Mouse (Mus musculus): ENCODE data around the gene Grb10. TPM values are rescaled to one million over a fixed set of nuclear protein-coding genes. Genes with fewer than 3 reads are reported as not detected.

Grb10 gene
- polyA plus RNA-seq, 1 experiment from 2014 or later: 144 TPM

DNA sequence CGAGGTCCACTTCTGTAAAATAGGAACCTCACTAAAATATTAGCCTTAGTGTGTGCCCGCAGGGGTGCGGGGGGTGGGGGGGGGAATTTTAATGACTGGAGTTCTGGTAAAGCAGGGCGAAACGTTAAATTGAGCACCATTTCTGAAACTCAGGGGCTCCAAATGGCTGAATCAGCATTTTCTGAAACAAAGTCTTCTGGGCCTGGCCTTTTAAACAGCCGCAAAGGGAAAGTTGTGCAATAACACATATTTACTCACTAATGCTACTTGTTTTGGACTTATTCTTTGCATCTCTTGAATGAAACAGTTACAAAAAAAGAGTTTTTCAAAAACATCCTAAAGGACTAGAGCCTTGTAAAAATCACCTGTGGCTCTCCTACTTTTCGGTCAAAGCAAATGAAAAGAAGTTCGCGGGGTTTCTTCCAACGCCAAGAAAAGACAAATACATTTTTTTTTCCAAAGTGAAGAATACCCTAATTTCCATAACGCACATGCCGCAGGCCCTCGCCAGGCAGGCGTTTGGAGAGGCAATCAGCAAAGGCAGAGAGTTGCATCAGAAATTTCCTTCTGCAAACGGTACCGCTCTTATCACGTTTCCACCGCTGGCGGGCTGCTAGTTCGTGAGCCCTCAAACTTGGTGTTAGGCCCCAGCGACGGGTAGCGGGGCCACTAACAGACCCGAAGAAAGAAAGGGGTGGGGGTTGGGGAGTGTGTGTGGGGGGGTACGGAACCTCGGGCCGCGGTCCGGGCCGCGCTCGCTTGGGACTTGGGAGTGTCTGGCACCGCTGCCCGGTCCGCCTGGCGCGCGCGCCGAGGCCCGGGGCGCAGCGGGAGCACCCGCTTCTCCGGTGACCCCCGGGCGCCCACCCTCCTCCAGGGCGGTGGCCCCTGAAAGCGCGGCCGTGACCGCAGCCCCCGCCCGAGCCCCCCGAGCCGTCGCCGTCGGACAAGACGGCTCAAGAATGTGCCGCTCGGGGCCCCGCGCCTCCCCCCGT, 2.3 kb downstream of the Grb10 start:
- Histone ChIP-seq H3K4me1 (ENCODE audit: control insufficient read depth, insufficient read depth, low read length) (peaks cover 6% of the 10 kb centered on the region; the same call in 1 of the 2 replicates), H3K36me3 (ENCODE audit: control insufficient read depth, insufficient read depth, low read length) (no peaks in the 10 kb centered on the region), H3K9ac (ENCODE audit: low read length) (peak overlapping the region; percentile 90), H3K27ac (ENCODE audit: low read depth, low read length) (peak overlapping the region; percentile 84), H3K4me2 (peak overlapping the region; percentile 58), H3K27me3 (ENCODE audit: control insufficient read depth, insufficient read depth, low read length) (peaks cover 85% of the 10 kb centered on the region), H3K4me3 (ENCODE audit: low read depth, low read length) (peak overlapping the region; percentile 71), H3K9me3 (ENCODE audit: control insufficient read depth, low read length) (no peaks in the 10 kb centered on the region)
- WGBS: 2% methylated on average over 65 of the region's 65 CpGs
- DNase-seq (ENCODE audit: low spot score, missing footprints) (peak; percentile 93), ATAC-seq (ENCODE audit: low FRiP score) (peak; percentile 5)

DNA sequence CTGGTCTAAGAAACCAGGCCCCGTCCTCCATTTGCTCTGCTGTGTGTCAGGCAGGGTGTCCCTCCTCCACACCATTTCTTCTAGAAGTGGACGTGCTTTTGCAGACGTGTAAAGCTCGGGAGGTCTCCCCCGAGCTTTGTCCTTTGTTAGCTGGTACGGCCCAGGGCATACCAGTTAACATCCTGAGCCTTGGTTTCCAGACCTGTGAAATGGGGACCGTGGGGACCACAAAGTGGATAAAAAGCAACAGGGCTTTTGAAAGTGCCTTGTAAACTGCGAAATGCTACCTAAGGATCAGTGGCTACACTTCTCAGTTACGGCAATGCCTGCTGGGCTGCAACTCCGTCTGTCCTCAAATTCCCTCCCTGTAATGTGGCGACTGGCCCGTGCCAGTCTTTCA, 3.2 kb downstream of the Grb10 start:
- H3K9me3 ChIP-seq (ENCODE audit: control insufficient read depth, low read length): no peaks in the 10 kb centered on the region
- H3K4me2 ChIP-seq: peak overlapping the region; percentile 58
- ATAC-seq (ENCODE audit: low FRiP score) (peak; percentile 13; the same call in 1 of the 2 replicates), DNase-seq (ENCODE audit: low spot score, missing footprints) (peak; percentile 95)
- H3K27me3 ChIP-seq (ENCODE audit: control insufficient read depth, insufficient read depth, low read length): peaks cover 89% of the 10 kb centered on the region
- 6% methylated on average over 12 of the region's 12 CpGs for WGBS
- H3K4me1 ChIP-seq (ENCODE audit: control insufficient read depth, insufficient read depth, low read length): peaks cover 6% of the 10 kb centered on the region; the same call in 1 of the 2 replicates
- no peaks in the 10 kb centered on the region for H3K36me3 ChIP-seq (ENCODE audit: control insufficient read depth, insufficient read depth, low read length)
- peak overlapping the region; percentile 71 for H3K4me3 ChIP-seq (ENCODE audit: low read depth, low read length)
- no peak overlapping the region for H3K27ac ChIP-seq (ENCODE audit: low read depth, low read length)
- H3K9ac ChIP-seq (ENCODE audit: low read length): peak overlapping the region; percentile 90

DNA sequence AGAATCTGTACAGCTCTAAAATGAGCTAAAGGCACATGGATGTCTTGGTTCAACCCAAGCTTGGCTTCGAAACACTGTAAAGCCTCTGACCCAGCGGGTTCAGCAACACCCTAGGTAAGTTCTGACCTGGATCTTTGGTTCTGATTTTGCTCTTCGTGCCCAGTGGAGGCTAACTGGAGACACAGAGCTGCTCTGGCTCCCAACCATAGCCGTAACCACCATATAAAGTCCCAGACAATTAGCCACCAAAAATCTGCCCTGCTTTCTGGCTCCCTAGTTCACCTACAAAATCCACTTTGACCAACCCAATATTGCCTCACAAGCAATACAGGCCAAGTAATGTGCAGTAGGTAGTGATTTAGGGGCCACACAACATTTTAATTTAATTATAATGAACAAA, 3.7 kb downstream of the Grb10 start:
- Histone ChIP-seq H3K9me3 (ENCODE audit: control insufficient read depth, low read length) (no peaks in the 10 kb centered on the region), H3K27ac (ENCODE audit: low read depth, low read length) (no peak overlapping the region), H3K4me3 (ENCODE audit: low read depth, low read length) (peak overlapping the region; percentile 71), H3K27me3 (ENCODE audit: control insufficient read depth, insufficient read depth, low read length) (peaks cover 89% of the 10 kb centered on the region), H3K4me1 (ENCODE audit: control insufficient read depth, insufficient read depth, low read length) (peaks cover 6% of the 10 kb centered on the region; the same call in 1 of the 2 replicates), H3K36me3 (ENCODE audit: control insufficient read depth, insufficient read depth, low read length) (no peaks in the 10 kb centered on the region), H3K9ac (ENCODE audit: low read length) (peak overlapping the region; percentile 90), H3K4me2 (peak overlapping the region; percentile 58)
- 43% methylated on average over 4 of the region's 4 CpGs for WGBS
- DNase-seq (ENCODE audit: low spot score, missing footprints): peak; percentile 92
- ATAC-seq (ENCODE audit: low FRiP score): no peak

DNA sequence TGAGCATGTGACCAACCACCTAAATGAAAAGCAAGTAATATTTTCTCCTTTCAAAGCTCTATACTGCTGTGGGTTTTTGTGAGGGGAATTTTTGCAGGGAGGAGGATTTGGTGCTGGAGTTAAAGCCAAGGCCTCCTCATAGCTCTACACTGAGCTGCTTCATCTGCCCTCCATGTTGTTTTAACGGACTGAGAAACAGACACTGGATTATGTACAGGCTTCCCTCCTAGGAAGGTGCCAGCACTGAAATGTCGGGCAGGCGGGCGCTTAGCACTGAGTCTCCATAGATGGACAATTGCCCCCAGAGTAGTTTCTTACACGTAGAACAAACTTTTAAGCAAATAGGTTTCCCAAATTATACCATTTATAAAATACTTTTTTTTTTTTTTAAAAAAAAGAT, 4.1 kb downstream of the Grb10 start:
- DNase-seq (ENCODE audit: low spot score, missing footprints) (peak; percentile 93), ATAC-seq (ENCODE audit: low FRiP score) (no peak)
- no peaks in the 10 kb centered on the region for H3K36me3 ChIP-seq (ENCODE audit: control insufficient read depth, insufficient read depth, low read length)
- no peaks in the 10 kb centered on the region; the same call in 1 of the 2 replicates for H3K9me3 ChIP-seq (ENCODE audit: control insufficient read depth, low read length)
- 29% methylated on average over 5 of the region's 5 CpGs for WGBS
- peaks cover 89% of the 10 kb centered on the region for H3K27me3 ChIP-seq (ENCODE audit: control insufficient read depth, insufficient read depth, low read length)
- peak overlapping the region; percentile 90; the same call in 1 of the 2 replicates for H3K9ac ChIP-seq (ENCODE audit: low read length)
- H3K27ac ChIP-seq (ENCODE audit: low read depth, low read length): no peak overlapping the region
- peak overlapping the region; percentile 71 for H3K4me3 ChIP-seq (ENCODE audit: low read depth, low read length)
- peak overlapping the region; percentile 58 for H3K4me2 ChIP-seq
- H3K4me1 ChIP-seq (ENCODE audit: control insufficient read depth, insufficient read depth, low read length): peaks cover 6% of the 10 kb centered on the region; the same call in 1 of the 2 replicates

DNA sequence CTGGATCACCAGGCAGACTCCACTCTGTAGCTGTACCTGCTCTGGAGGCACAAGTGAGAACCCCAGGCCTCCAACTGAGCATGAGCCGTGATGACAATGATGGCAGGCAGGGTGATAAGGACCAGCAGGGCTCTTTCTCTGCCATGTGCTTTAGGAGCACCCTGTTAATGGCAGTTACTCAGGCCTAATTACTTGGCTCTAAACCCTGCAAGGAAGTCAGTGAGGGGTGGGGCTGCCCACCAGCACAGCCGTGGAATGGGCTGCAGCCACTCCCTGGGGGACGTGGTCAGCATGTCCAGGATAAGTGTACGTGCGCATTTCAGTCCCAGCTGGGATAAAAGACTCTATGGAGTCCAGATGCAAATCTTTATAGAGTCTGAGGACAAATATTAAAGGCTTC, 5.7 kb downstream of the Grb10 start:
- peaks cover 91% of the 10 kb centered on the region for H3K27me3 ChIP-seq (ENCODE audit: control insufficient read depth, insufficient read depth, low read length)
- peak overlapping the region; percentile 33; the same call in 1 of the 2 replicates for H3K4me2 ChIP-seq
- H3K9me3 ChIP-seq (ENCODE audit: control insufficient read depth, low read length): peaks cover 2% of the 10 kb centered on the region; the same call in 1 of the 2 replicates
- no peak overlapping the region for H3K4me3 ChIP-seq (ENCODE audit: low read depth, low read length)
- no peak for DNase-seq (ENCODE audit: low spot score, missing footprints)
- no peak overlapping the region for H3K27ac ChIP-seq (ENCODE audit: low read depth, low read length)
- peak overlapping the region; percentile 46; the same call in 1 of the 2 replicates for H3K9ac ChIP-seq (ENCODE audit: low read length)
- H3K36me3 ChIP-seq (ENCODE audit: control insufficient read depth, insufficient read depth, low read length): peaks cover 9% of the 10 kb centered on the region; the same call in 1 of the 2 replicates
- H3K4me1 ChIP-seq (ENCODE audit: control insufficient read depth, insufficient read depth, low read length): peaks cover 6% of the 10 kb centered on the region; the same call in 1 of the 2 replicates
- WGBS: 28% methylated on average over 5 of the region's 5 CpGs
- ATAC-seq (ENCODE audit: low FRiP score): no peak

DNA sequence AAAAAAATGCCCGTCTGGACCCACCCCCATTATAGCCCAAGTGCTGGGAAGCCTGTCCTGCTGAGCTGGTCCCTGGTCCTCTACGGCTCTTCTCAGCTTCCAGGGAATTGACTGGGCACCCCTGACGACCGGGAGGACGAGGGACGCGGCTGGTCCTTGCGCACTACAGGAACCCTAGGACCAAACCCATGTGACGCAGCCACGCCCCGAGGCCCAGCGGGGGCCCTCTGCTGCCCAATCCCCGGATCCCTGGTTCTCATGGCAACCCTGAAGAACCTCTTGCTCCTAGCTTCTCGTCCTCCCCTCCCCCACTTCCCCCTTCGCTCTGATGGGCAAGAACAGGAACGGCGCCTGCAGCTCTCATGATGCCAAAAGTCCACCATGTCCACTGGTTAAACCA, 11.8 kb downstream of the Grb10 start:
- DNase-seq (ENCODE audit: low spot score, missing footprints): peak; percentile 88
- Histone ChIP-seq H3K27me3 (ENCODE audit: control insufficient read depth, insufficient read depth, low read length) (peaks cover 95% of the 10 kb centered on the region), H3K4me1 (ENCODE audit: control insufficient read depth, insufficient read depth, low read length) (peaks cover under 1% of the 10 kb centered on the region), H3K27ac (ENCODE audit: low read depth, low read length) (no peak overlapping the region), H3K9me3 (ENCODE audit: control insufficient read depth, low read length) (peaks cover 25% of the 10 kb centered on the region), H3K36me3 (ENCODE audit: control insufficient read depth, insufficient read depth, low read length) (peaks cover 21% of the 10 kb centered on the region; the same call in 1 of the 2 replicates), H3K4me2 (peak overlapping the region; percentile 44), H3K4me3 (ENCODE audit: low read depth, low read length) (peak overlapping the region; percentile 25), H3K9ac (ENCODE audit: low read length) (no peak overlapping the region)
- ATAC-seq (ENCODE audit: low FRiP score): peak; percentile 53
- 60% methylated on average over 17 of the region's 17 CpGs for WGBS

DNA sequence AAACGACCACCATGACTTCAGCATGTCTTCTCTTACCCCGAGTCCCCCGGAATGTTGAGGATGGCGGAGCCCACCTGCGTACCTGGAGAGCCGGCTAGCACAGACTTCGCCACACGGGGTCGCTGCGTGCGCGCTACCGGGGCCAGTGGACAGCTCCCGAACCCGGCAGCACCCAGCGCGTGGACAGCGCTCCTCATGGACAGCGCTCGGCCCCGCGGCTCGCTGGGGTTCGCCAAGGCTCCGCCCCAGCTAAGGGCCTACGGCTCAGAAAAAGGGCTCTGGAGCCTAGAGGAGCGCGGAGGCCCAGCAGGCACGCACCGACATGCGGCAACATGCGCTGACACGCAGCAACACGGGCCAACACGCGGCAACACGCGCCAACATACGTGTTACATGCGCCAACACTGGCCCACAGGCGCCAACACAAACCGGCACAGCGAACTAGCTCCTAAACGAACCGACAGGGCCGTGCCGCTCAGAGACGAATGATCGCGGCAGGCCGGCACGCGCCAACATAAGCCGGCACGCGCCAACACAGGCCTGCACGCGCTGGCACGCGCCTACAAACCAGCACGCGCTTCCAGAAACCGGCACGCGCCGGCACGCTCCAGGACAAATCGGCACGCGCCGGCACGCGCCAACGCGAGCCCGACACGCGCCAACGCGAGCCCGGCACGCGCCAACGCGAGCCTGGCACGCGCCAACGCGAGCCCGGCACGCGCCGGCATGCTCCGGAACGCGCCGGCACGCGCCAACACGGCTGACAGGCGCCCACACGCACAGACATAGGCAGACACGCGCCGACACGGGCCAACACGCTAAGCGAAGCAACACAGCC, 12.5 kb downstream of the Grb10 start:
- peak overlapping the region; percentile 25 for H3K4me3 ChIP-seq (ENCODE audit: low read depth, low read length)
- H3K27ac ChIP-seq (ENCODE audit: low read depth, low read length): no peak overlapping the region
- no peak overlapping the region for H3K9ac ChIP-seq (ENCODE audit: low read length)
- peaks cover 25% of the 10 kb centered on the region for H3K9me3 ChIP-seq (ENCODE audit: control insufficient read depth, low read length)
- ATAC-seq (ENCODE audit: low FRiP score) (peak; percentile 91), DNase-seq (ENCODE audit: low spot score, missing footprints) (peak; percentile 93)
- H3K36me3 ChIP-seq (ENCODE audit: control insufficient read depth, insufficient read depth, low read length): peaks cover 21% of the 10 kb centered on the region; the same call in 1 of the 2 replicates
- H3K4me1 ChIP-seq (ENCODE audit: control insufficient read depth, insufficient read depth, low read length): no peaks in the 10 kb centered on the region; the same call in 1 of the 2 replicates
- H3K27me3 ChIP-seq (ENCODE audit: control insufficient read depth, insufficient read depth, low read length): peaks cover 95% of the 10 kb centered on the region
- 55% methylated on average over 108 of the region's 108 CpGs for WGBS
- H3K4me2 ChIP-seq: peak overlapping the region; percentile 44

DNA sequence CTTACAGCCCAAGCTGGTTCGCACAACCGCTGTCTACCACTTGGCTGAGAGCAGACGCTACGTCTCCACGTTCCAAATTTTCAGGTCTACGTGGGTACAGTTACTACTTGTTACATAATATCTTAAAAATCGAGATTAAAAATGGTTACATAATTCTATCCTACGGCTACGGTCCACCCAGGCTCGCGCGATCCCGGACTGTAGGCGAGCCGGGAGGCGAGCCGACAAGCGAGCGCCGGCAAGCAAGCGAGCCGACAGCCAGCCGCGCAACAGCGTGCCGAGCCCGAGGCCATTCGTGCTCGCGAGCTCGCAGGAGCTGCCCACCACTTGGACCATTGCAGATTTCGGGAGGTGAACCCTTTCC, 13.1 kb downstream of the Grb10 start:
- Histone ChIP-seq H3K27me3 (ENCODE audit: control insufficient read depth, insufficient read depth, low read length) (peaks cover 94% of the 10 kb centered on the region), H3K36me3 (ENCODE audit: control insufficient read depth, insufficient read depth, low read length) (peaks cover 21% of the 10 kb centered on the region; the same call in 1 of the 2 replicates), H3K9ac (ENCODE audit: low read length) (no peak overlapping the region), H3K4me1 (ENCODE audit: control insufficient read depth, insufficient read depth, low read length) (no peaks in the 10 kb centered on the region; the same call in 1 of the 2 replicates), H3K9me3 (ENCODE audit: control insufficient read depth, low read length) (peaks cover 25% of the 10 kb centered on the region), H3K27ac (ENCODE audit: low read depth, low read length) (no peak overlapping the region), H3K4me2 (peak overlapping the region; percentile 44), H3K4me3 (ENCODE audit: low read depth, low read length) (peak overlapping the region; percentile 25; the same call in 1 of the 2 replicates)
- 50% methylated on average over 32 of the region's 32 CpGs for WGBS
- DNase-seq (ENCODE audit: low spot score, missing footprints): no peak
- ATAC-seq (ENCODE audit: low FRiP score): peak; percentile 71

Data from midbrain, embryonic 11.5 days (tissue).